Mouse (Mus musculus): Measurements from ENCODE around the gene Cetn4.

- TF ChIP-seq CTCF (IDR thresholded peaks at IDR 0.05; ENCODE audit: extremely low read depth, insufficient read depth, insufficient read length, insufficient replicate concordance) (no peak), POLR2A (IDR thresholded peaks at IDR 0.05; ENCODE audit: low read depth, low read length) (no peak)
These were observed 48.2 kb upstream of the Cetn4 start for GRCm38 (mm10) chr3:37360729-37361128.
